Mouse (Mus musculus) small intestine, adult 2 months (tissue): ENCODE measurements around the gene Gm10974. TPM values are rescaled to one million over a fixed set of nuclear protein-coding genes. Genes with fewer than 3 reads are reported as not detected.

Experiments
- H3K27ac ChIP-seq: fragments of 200-500 bp; 2 replicates; pipeline ENCODE4 v1.5.1; 2012; ENCODE audit warnings: low read depth, low read length, control low read depth, inconsistent platforms; ENCODE audit not compliant: insufficient read depth
- H3K27me3 ChIP-seq: fragments of 200-500 bp; 2 replicates; pipeline ENCODE4 v1.6.1; 2012; ENCODE audit warnings: mild to moderate bottlenecking, moderate library complexity, low read length, inconsistent platforms; ENCODE audit not compliant: control insufficient read depth, insufficient read depth
- H3K36me3 ChIP-seq: fragments of 200-500 bp; 2 replicates; pipeline ENCODE4 v1.6.1; 2012; ENCODE audit warnings: mild to moderate bottlenecking, low read length, control low read depth, inconsistent platforms; ENCODE audit not compliant: control insufficient read depth, insufficient read depth
- H3K4me1 ChIP-seq: fragments of 200-500 bp; 2 replicates; pipeline ENCODE4 v1.6.1; 2012; ENCODE audit warnings: low read length, inconsistent platforms, mixed read lengths; ENCODE audit not compliant: control insufficient read depth, insufficient read depth, insufficient read length
- H3K4me3 ChIP-seq: fragments of 200-500 bp; 2 replicates; pipeline ENCODE4 v1.5.1; 2012; ENCODE audit warnings: low read depth, mild to moderate bottlenecking, control low read depth, inconsistent platforms, low read length, moderate library complexity
- CTCF ChIP-seq: fragments of 200-500 bp; IDR thresholded peaks from 2 replicates; pipeline ENCODE4 v1.5.1; 2012; ENCODE audit warnings: low read depth, mild to moderate bottlenecking, control low read depth, inconsistent platforms, low read length, moderate library complexity, mixed read lengths; ENCODE audit not compliant: insufficient replicate concordance, insufficient read length; ENCODE audit errors: extremely low read depth
- POLR2A ChIP-seq: fragments of 200-500 bp; IDR thresholded peaks from 2 replicates; pipeline ENCODE4 v1.6.1; 2012; ENCODE audit warnings: low read depth, mild to moderate bottlenecking, control low read depth, inconsistent platforms, low read length, moderate library complexity
- WGBS: fragments of 180-500 bp; shearing (Covaris S2); methylation state at CpG from one replicate; pipeline ENCODE4 v1.1.7; 2018; 5-methylcytosine and 5-hydroxymethylcytosine counted together
- polyA plus RNA-seq: library from polyadenylated mRNA; depleted of rRNA; stranded (reverse); fragments of >200 nt; gene quantifications from 2 replicates; pipeline ENCODE4 v1.2.3, GENCODE M21; 2012

Gene Gm10974
- polyA plus RNA-seq, 1 experiment = not detected

- Histone ChIP-seq H3K27me3 (no peaks in the 10 kb centered on the region), H3K27ac (no peak overlapping the region), H3K4me1 (peaks cover 2% of the 10 kb centered on the region; the same call in 1 of the 2 replicates), H3K4me3 (no peak overlapping the region), H3K36me3 (peaks cover 6% of the 10 kb centered on the region; the same call in 1 of the 2 replicates)
- 91% methylated on average over 3 of the region's 3 CpGs for WGBS
- TF ChIP-seq CTCF (no peak), POLR2A (no peak)
Measured at GRCm38 (mm10) chr7:66358461-66358860, 7.2 kb upstream of the Gm10974 start.

- Histone ChIP-seq H3K4me1 (peaks cover 2% of the 10 kb centered on the region; the same call in 1 of the 2 replicates), H3K36me3 (peaks cover 6% of the 10 kb centered on the region; the same call in 1 of the 2 replicates), H3K27ac (no peak overlapping the region), H3K4me3 (no peak overlapping the region), H3K27me3 (no peaks in the 10 kb centered on the region)
- no peak for TF ChIP-seq POLR2A
- TF ChIP-seq CTCF = no peak
- WGBS = 80% methylated on average over 4 of the region's 4 CpGs
Measured at GRCm38 (mm10) chr7:66359044-66359443, 6.7 kb upstream of the Gm10974 start.

- no peak overlapping the region for H3K27ac ChIP-seq
- H3K36me3 ChIP-seq = peaks cover 9% of the 10 kb centered on the region; the same call in 1 of the 2 replicates
- no peaks in the 10 kb centered on the region for H3K27me3 ChIP-seq
- WGBS = 97% methylated on average over 11 of the region's 11 CpGs
- TF ChIP-seq CTCF = no peak
- no peak for TF ChIP-seq POLR2A
- H3K4me3 ChIP-seq = no peak overlapping the region
- no peaks in the 10 kb centered on the region; the same call in 1 of the 2 replicates for H3K4me1 ChIP-seq
Measured at GRCm38 (mm10) chr7:66364491-66364890, 1.2 kb upstream of the Gm10974 start.

DNA sequence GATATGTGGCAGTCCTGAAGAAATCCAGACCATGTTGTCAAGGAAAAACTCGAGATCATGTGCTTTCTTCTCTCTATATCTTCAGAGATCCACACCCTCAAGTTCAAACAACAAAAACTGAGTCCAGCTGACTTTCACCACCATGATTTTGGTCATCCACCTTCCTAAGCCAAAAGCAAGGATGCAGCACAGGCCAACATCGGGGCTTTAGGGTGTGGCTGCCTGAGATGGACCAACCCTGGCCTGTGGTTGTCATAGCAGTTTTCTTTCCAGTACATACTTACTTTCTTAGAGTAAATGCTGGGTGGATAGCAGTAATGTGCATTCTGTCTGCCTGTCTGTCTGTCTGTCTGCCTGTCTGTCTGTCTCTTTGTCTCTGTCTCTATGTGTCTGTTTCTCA is 294 bp upstream of the Gm10974 start:
- 55% methylated on average over 2 of the region's 2 CpGs for WGBS
- TF ChIP-seq CTCF (no peak), POLR2A (no peak)
- H3K27me3 ChIP-seq = no peaks in the 10 kb centered on the region
- peak overlapping the region; percentile 44 for H3K27ac ChIP-seq
- no peak overlapping the region for H3K4me3 ChIP-seq
- H3K36me3 ChIP-seq = peaks cover 6% of the 10 kb centered on the region; the same call in 1 of the 2 replicates
- no peaks in the 10 kb centered on the region; the same call in 1 of the 2 replicates for H3K4me1 ChIP-seq

GRCm38 (mm10) chr7:66369071-66369933 is 3.6 kb downstream of the Gm10974 start:
- no peak for TF ChIP-seq CTCF
- TF ChIP-seq POLR2A = no peak
- H3K4me1 ChIP-seq = peaks cover 3% of the 10 kb centered on the region; the same call in 1 of the 2 replicates
- 71% methylated on average over 5 of the region's 5 CpGs for WGBS
- no peak overlapping the region for H3K4me3 ChIP-seq
- H3K36me3 ChIP-seq = 0 out of 2 replicates have a peak, but pooled peaks cover 5% of the 10 kb centered on the region
- H3K27ac ChIP-seq = peak overlapping the region; percentile 35; the same call in 1 of the 2 replicates
- no peaks in the 10 kb centered on the region for H3K27me3 ChIP-seq

- 0 out of 2 replicates have a peak, but pooled peaks cover 2% of the 10 kb centered on the region for H3K36me3 ChIP-seq
- WGBS = 62% methylated on average over 5 of the region's 5 CpGs
- TF ChIP-seq CTCF (no peak), POLR2A (no peak)
- H3K27ac ChIP-seq = peak overlapping the region; percentile 35; the same call in 1 of the 2 replicates
- H3K4me3 ChIP-seq = no peak overlapping the region
- H3K4me1 ChIP-seq = peaks cover 3% of the 10 kb centered on the region; the same call in 1 of the 2 replicates
- H3K27me3 ChIP-seq = no peaks in the 10 kb centered on the region
Measured at GRCm38 (mm10) chr7:66369934-66370445, 4.3 kb downstream of the Gm10974 start.

DNA sequence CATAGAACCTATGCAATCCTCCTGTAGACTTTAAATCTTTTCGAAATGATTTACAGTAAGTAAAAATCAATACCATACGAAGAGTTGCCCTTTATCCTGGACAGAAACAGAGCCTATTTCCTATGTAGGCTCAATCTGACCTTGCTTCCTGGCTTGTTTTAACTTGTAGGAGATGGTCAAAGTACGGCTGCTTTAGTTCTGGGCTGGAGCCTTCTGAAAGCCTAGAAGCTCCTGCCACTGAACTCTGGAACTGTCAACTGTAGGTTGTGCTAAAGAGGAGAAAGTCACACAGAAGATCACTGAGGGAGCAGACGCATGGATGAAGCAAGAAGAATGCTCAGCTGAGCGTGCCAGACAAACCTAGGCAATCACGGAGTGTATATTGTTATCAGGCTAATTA is 5.3 kb downstream of the Gm10974 start:
- Histone ChIP-seq H3K4me1 (peaks cover 8% of the 10 kb centered on the region; the same call in 1 of the 2 replicates), H3K27ac (peak overlapping the region; percentile 21; the same call in 1 of the 2 replicates), H3K36me3 (0 out of 2 replicates have a peak, but pooled peaks cover 2% of the 10 kb centered on the region), H3K4me3 (no peak overlapping the region), H3K27me3 (no peaks in the 10 kb centered on the region)
- WGBS = 35% methylated on average over 6 of the region's 6 CpGs
- TF ChIP-seq CTCF = no peak
- no peak for TF ChIP-seq POLR2A
